Mouse (Mus musculus): ENCODE data around the gene Marcksl1.

The Marcksl1 gene

DNA sequence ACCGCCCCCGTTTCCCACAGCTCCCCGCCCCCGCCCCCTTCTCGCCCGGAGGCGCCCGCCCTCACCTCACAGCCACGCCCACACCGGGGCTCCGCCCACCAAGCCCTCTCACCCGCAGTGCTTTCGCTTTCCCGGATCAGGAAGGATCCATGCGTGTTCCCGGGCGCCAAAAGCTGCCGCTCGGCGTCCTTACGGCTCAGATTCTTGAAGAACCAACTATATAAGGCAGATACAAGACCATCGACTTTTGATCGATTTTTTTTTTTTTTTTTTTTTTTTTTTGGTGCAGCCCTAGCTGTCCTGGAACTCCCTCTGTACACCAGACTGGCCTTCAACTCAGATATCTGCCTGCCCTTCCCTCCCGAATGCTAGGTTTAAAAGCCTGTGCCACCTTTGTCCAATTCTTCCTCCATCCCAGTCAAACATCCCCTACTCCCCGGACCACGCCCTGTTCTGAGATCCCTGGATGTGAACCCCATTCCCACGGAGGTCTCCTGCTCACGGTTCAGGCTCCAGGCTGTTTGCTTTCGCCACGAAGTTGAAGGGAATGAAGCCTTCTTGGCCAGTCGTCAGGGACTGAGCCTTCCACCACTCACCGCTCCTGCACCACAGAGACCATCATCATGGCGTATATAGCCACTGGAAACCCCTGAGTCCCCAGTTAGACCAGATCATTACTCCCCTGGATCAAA lies 43.3 kb downstream of the Marcksl1 start:
- peak; percentile 91 to 95 for DNase-seq (ENCODE audit: low spot score in 2 of 2)

DNA sequence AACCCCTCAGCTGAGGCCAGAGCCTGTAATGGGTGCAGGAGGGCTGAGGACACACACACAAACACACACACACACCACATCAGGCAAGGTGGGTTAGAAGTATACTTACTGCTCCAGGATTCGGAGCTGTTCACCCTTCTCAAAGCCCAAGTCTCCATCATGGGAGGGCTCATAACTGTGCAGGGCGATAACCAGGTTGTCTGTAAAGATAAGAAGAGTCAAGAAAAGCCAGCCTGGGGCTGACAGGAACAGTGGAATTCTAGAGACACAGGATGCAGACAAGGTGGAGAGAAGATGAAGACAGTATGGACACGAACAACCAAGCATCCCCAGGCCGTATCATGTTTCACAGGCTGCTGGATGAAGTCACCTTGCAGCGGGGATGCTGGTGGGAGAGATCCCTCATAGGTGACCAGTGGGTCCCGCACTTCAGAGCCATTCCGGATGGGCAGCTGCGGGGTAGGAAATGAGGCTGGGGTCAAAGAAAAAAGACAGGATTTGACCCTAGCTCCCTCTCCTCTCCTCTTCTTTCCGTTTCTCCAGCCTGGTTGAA lies 44.0 kb downstream of the Marcksl1 start:
- peak; percentile 47 to 67 for DNase-seq (ENCODE audit: low spot score in 2 of 2)

DNA sequence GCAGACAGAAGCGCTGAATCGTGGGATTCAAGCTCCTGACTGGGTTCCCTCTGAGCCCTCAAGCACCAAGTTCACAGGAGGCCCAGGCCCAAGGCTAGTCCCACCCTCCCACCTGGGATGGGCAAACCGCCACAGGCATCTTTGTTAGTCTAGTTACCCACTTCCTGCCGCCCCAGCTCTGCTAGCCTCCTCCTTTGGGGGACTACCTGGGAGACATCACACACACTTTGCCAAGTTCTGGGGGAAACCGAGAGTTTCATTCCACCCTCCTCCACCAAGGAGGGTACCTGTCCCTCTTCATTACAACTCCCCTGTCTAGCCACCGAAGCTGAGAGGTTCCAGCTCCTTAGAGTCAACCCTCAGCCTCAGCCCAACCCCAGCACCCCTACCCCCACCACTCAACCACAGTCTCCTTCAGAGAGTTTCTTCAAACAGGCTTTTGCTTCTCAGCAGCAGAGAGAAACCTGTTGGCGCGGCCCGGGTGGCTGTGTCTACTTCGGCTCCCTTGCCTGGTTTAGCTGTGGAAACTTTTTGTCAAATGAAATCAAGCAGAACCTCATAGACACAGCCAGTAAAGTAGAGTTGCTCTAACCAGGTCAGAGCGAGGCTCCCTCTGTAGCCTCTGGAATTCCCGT lies 45.1 kb downstream of the Marcksl1 start:
- DNase-seq (ENCODE audit: low spot score in 2 of 2): peak; percentile 39 to 71

DNA sequence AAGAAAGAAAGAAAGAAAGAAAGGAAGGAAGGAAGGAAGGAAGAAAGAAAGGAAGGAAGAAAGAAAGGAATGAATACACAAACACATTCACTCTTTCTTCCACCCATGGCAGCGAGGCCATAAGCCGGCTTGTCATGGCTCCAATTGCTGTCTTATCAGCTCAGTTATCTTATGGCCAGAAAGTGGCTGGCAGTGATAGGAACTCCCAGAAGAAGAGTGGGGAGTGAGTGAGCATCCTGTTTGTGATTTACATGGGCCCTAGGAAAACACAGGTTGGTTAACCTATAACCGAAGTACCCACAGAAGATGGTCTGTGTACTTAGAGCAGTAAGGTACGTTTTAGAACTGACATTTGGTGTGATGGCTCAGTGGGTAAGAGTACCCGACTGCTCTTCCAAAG lies 47.8 kb downstream of the Marcksl1 start:
- no peak for DNase-seq (ENCODE audit: low spot score in 2 of 2)

DNA sequence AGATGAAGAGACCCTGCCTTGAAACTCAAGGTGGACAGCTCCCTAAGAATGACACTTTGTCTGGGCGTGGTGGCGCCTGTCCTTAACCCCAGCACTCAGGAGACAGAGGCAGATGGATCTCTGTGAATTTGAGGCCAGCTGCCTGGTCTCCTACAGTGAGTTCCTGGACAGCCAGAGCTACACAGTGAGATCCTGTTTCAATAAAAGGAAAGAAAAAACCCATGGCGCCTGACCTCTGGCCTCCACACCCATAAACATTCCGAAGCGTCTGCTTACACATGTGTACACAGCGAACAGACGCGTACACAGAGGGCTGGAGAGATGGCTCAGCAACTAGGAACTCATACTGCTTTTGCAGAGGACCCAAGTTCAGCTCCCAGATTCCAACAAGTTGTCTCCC lies 50.3 kb downstream of the Marcksl1 start:
- DNase-seq (ENCODE audit: low spot score in 2 of 2): no peak

DNA sequence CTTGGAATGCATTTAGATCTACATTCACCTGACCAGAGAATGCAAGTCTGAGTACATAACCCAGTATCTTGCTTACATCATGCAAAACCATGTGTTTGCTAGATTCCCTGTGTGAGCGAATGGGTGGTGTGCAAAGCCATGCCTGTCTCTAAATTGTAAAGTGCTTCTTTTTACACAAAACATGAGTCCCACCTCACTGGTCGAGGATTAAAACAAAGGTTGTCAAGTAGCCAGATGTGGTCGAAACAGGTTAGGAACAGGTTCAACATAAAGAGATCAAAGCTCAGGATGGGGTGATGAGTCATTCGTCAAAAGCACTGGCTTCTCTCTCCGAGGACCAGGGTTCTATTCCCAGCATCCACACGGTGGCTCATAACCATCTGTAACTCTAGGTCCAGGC lies 51.8 kb downstream of the Marcksl1 start:
- no peak for DNase-seq (ENCODE audit: low spot score in 2 of 2)
